In genomic region chr11:49108833-49109232, GRCm38 (mm10) we compare ENCODE assay signal across 10 mouse cellular contexts. TPM values are rescaled to one million over a fixed set of nuclear protein-coding genes. Genes with fewer than 3 reads are reported as not detected.
DNase-seq lines count a peak whose midpoint lies in the region; ATAC-seq and TF ChIP-seq lines count a peak whose summit lies in the region.
"Had no signal": no experiment of that assay in that cellular context is flagged by ENCODE, and none has a peak within 500 bp of the region (broad histone marks: within the 10 kb centered on the region; RNA-seq: fewer than 3 reads in every experiment).

No protein-coding gene starts in this region.

- H3K9me3 ChIP-seq in midbrain, embryonic 13.5 days = no peaks in the 10 kb centered on the region
- H3K9me3 ChIP-seq in midbrain, embryonic 16.5 days (replicated peaks; ENCODE audit: control insufficient read depth, low read length, poor library complexity, severe bottlenecking) = no peaks in the 10 kb centered on the region
- no peaks in the 10 kb centered on the region for H3K9me3 ChIP-seq in limb, embryonic 14.5 days (ENCODE audit: control insufficient read depth, low read length)

- no peaks in the 10 kb centered on the region for H3K27me3 ChIP-seq in midbrain, embryonic 13.5 days
- no peaks in the 10 kb centered on the region for H3K27me3 ChIP-seq in midbrain, embryonic 16.5 days (ENCODE audit: control insufficient read depth, insufficient read depth, low read depth, low read length)
- no peaks in the 10 kb centered on the region for H3K27me3 ChIP-seq in limb, embryonic 14.5 days (ENCODE audit: control insufficient read depth, insufficient read depth, low read length)

- peak; percentile 58 for TF ChIP-seq CTCF in bone marrow, adult 2 months (IDR thresholded peaks at IDR 0.05; ENCODE audit: control insufficient read depth, insufficient read depth, low read length)

- H3K4me3 ChIP-seq in midbrain, embryonic 13.5 days (replicated peaks) = no peak overlapping the region
- no peak overlapping the region for H3K4me3 ChIP-seq in midbrain, embryonic 16.5 days (ENCODE audit: low read depth, low read length)
- no peak overlapping the region for H3K4me3 ChIP-seq in bone marrow, adult 2 months (replicated peaks; ENCODE audit: control insufficient read depth, low read depth, low read length)
- no peak overlapping the region for H3K4me3 ChIP-seq in limb, embryonic 14.5 days (replicated peaks; ENCODE audit: low read length)

- no peaks in the 10 kb centered on the region for H3K36me3 ChIP-seq in midbrain, embryonic 13.5 days
- H3K36me3 ChIP-seq in midbrain, embryonic 16.5 days (ENCODE audit: control insufficient read depth, insufficient read depth, low read length) = no peaks in the 10 kb centered on the region
- H3K36me3 ChIP-seq in limb, embryonic 14.5 days (ENCODE audit: control insufficient read depth, insufficient read depth, low read length) = no peaks in the 10 kb centered on the region

- no peak for TF ChIP-seq POLR2A in bone marrow, adult 2 months (IDR thresholded peaks at IDR 0.05; ENCODE audit: borderline replicate concordance, control insufficient read depth, low read depth, low read length)
- TF ChIP-seq POLR2A in limb, embryonic 14.5 days (IDR thresholded peaks at IDR 0.05; ENCODE audit: borderline replicate concordance, extremely low read depth, insufficient read depth, insufficient read length) = no peak

- 41% methylated on average over 1 of the region's 1 CpGs for WGBS in midbrain, embryonic 13.5 days
- 53% methylated on average over 1 of the region's 1 CpGs for WGBS in midbrain, embryonic 16.5 days
- 37% methylated on average over 1 of the region's 1 CpGs for WGBS in bone marrow, adult 2 months
- 40% methylated on average over 1 of the region's 1 CpGs for WGBS in limb, embryonic 14.5 days

- H3K9ac ChIP-seq in midbrain, embryonic 13.5 days (replicated peaks) = no peak overlapping the region
- H3K9ac ChIP-seq in midbrain, embryonic 16.5 days (ENCODE audit: low read depth, low read length) = no peak overlapping the region
- H3K9ac ChIP-seq in limb, embryonic 14.5 days (ENCODE audit: low read depth, low read length, severe bottlenecking) = no peak overlapping the region

- ATAC-seq in frontal cortex, adult (ENCODE audit: low TSS enrichment) = peak; percentile 76
- ATAC-seq in midbrain, embryonic 13.5 days = peak; percentile 43; the same call in 1 of the 2 replicates
- ATAC-seq in midbrain, embryonic 16.5 days = no peak
- ATAC-seq in limb, embryonic 14.5 days (ENCODE audit: low FRiP score, low read depth) = no peak

- H3K27ac ChIP-seq in midbrain, embryonic 13.5 days = no peak overlapping the region
- H3K27ac ChIP-seq in midbrain, embryonic 16.5 days (ENCODE audit: low read length) = no peak overlapping the region
- H3K27ac ChIP-seq in bone marrow, adult 2 months (ENCODE audit: control insufficient read depth, insufficient read depth, low read depth, low read length, poor library complexity) = no peak overlapping the region
- H3K27ac ChIP-seq in limb, embryonic 14.5 days (replicated peaks; ENCODE audit: low read depth, low read length) = no peak overlapping the region

- no peaks in the 10 kb centered on the region for H3K4me1 ChIP-seq in midbrain, embryonic 13.5 days (replicated peaks)
- no peaks in the 10 kb centered on the region for H3K4me1 ChIP-seq in midbrain, embryonic 16.5 days (ENCODE audit: control insufficient read depth, insufficient read depth, low read length)
- H3K4me1 ChIP-seq in bone marrow, adult 2 months (ENCODE audit: control insufficient read depth, insufficient read depth, low read length) = no peaks in the 10 kb centered on the region; the same call in 1 of the 2 replicates
- H3K4me1 ChIP-seq in limb, embryonic 14.5 days (ENCODE audit: control insufficient read depth, insufficient read depth, low read length) = no peaks in the 10 kb centered on the region

- DNase-seq in frontal cortex, postnatal 10 days (ENCODE audit: low spot score in 2 of 2) = no peak
- peak; percentile 32 for DNase-seq in limb, embryonic 14.5 days (ENCODE audit: low spot score)
- DNase-seq in thymus, postnatal 14 days = peak; percentile 67
- DNase-seq in ovary, postnatal 36 days (ENCODE audit: low spot score) = no peak

- no peak overlapping the region for H3K4me2 ChIP-seq in midbrain, embryonic 13.5 days (replicated peaks)
- H3K4me2 ChIP-seq in midbrain, embryonic 16.5 days (ENCODE audit: low read length) = no peak overlapping the region
- H3K4me2 ChIP-seq in limb, embryonic 14.5 days (replicated peaks; ENCODE audit: low read depth, low read length, severe bottlenecking) = no peak overlapping the region

RNA-seq across cellular contexts. Expression of gene Olfr1396, which starts 5.8 kb away (rescaled TPM):
- polyA plus RNA-seq in midbrain, embryonic 13.5 days (2015; fragmentation: Nextera tagmentation; extraction: Ambion mirVana) = not detected in 2 replicates
- not detected in 2 replicates for polyA plus RNA-seq in midbrain, embryonic 16.5 days (2015; fragmentation: Nextera tagmentation; extraction: Ambion mirVana)
- polyA plus RNA-seq in bone marrow, adult 2 months (2011; ENCODE audit: insufficient read depth, insufficient read length, low replicate concordance, missing spikeins) = not detected in 2 replicates
- polyA plus RNA-seq in limb, embryonic 14.5 days (2012; rRNA removed) = 0.10 and 0.14 TPM in 2 replicates
- polyA plus RNA-seq in limb, embryonic 14.5 days (2014; fragmentation: Nextera tagmentation; extraction: Ambion mirVana) = 0.11 TPM in 1 of 2 replicates, not detected in the other
- polyA plus RNA-seq: large intestine, adult 2 months; neural tube, embryonic 11.5 days had no signal

RNA-seq across cellular contexts. Expression of gene Ifi47, which starts 32.4 kb away (rescaled TPM):
- 0.39 and 0.64 TPM in 2 replicates for polyA plus RNA-seq in midbrain, embryonic 13.5 days (2015; fragmentation: Nextera tagmentation; extraction: Ambion mirVana)
- polyA plus RNA-seq in midbrain, embryonic 16.5 days (2015; fragmentation: Nextera tagmentation; extraction: Ambion mirVana) = 0.52 and 0.53 TPM in 2 replicates
- polyA plus RNA-seq in bone marrow, adult 2 months (2011; ENCODE audit: insufficient read depth, insufficient read length, low replicate concordance, missing spikeins) = 18.2 and 26.2 TPM in 2 replicates
- polyA plus RNA-seq in limb, embryonic 14.5 days (2012; rRNA removed) = 0.83 and 1.0 TPM in 2 replicates
- 0.72 and 1.2 TPM in 2 replicates for polyA plus RNA-seq in limb, embryonic 14.5 days (2014; fragmentation: Nextera tagmentation; extraction: Ambion mirVana)

RNA-seq across cellular contexts. Expression of gene Olfr1395, which starts 33.2 kb away (rescaled TPM):
- polyA plus RNA-seq in midbrain, embryonic 13.5 days (2015; fragmentation: Nextera tagmentation; extraction: Ambion mirVana) = not detected in 2 replicates
- polyA plus RNA-seq in midbrain, embryonic 16.5 days (2015; fragmentation: Nextera tagmentation; extraction: Ambion mirVana) = not detected in 2 replicates
- not detected in 2 replicates for polyA plus RNA-seq in bone marrow, adult 2 months (2011; ENCODE audit: insufficient read depth, insufficient read length, low replicate concordance, missing spikeins)
- polyA plus RNA-seq in limb, embryonic 14.5 days (2012; rRNA removed) = not detected in 2 replicates
- polyA plus RNA-seq in limb, embryonic 14.5 days (2014; fragmentation: Nextera tagmentation; extraction: Ambion mirVana) = not detected in 2 replicates
- polyA plus RNA-seq: large intestine, adult 2 months; neural tube, embryonic 11.5 days had no signal

RNA-seq across cellular contexts. Expression of gene Tgtp2, which starts 44.8 kb away (rescaled TPM):
- polyA plus RNA-seq in midbrain, embryonic 13.5 days (2015; fragmentation: Nextera tagmentation; extraction: Ambion mirVana) = not detected in 2 replicates
- polyA plus RNA-seq in midbrain, embryonic 16.5 days (2015; fragmentation: Nextera tagmentation; extraction: Ambion mirVana) = not detected in 2 replicates
- polyA plus RNA-seq in bone marrow, adult 2 months (2011; ENCODE audit: insufficient read depth, insufficient read length, low replicate concordance, missing spikeins) = 7.7 TPM in 1 of 2 replicates, not detected in the other
- 0.09 and 0.12 TPM in 2 replicates for polyA plus RNA-seq in limb, embryonic 14.5 days (2012; rRNA removed)
- 0.18 and 0.33 TPM in 2 replicates for polyA plus RNA-seq in limb, embryonic 14.5 days (2014; fragmentation: Nextera tagmentation; extraction: Ambion mirVana)
- polyA plus RNA-seq: neural tube, embryonic 11.5 days had no signal

RNA-seq across cellular contexts. Expression of gene Olfr1394, which starts 45.3 kb away (rescaled TPM):
- not detected in 2 replicates for polyA plus RNA-seq in midbrain, embryonic 13.5 days (2015; fragmentation: Nextera tagmentation; extraction: Ambion mirVana)
- not detected in 2 replicates for polyA plus RNA-seq in midbrain, embryonic 16.5 days (2015; fragmentation: Nextera tagmentation; extraction: Ambion mirVana)
- polyA plus RNA-seq in bone marrow, adult 2 months (2011; ENCODE audit: insufficient read depth, insufficient read length, low replicate concordance, missing spikeins) = not detected in 2 replicates
- polyA plus RNA-seq in limb, embryonic 14.5 days (2012; rRNA removed) = not detected in 2 replicates
- not detected in 2 replicates for polyA plus RNA-seq in limb, embryonic 14.5 days (2014; fragmentation: Nextera tagmentation; extraction: Ambion mirVana)
- polyA plus RNA-seq: large intestine, adult 2 months; neural tube, embryonic 11.5 days had no signal

Comparison
In these comparisons a context has a peak if more than half of its experiments do, and no peak if none do; other contexts are left out.
1. ATAC-seq: peak in frontal cortex, adult (single experiment) and midbrain, embryonic 13.5 days (single experiment); none in midbrain, embryonic 16.5 days (single experiment) and limb, embryonic 14.5 days (single experiment).
2. DNase-seq: peak in limb, embryonic 14.5 days (single experiment) and thymus, postnatal 14 days (single experiment); none in frontal cortex, postnatal 10 days (0 of 2) and ovary, postnatal 36 days (single experiment).